Mouse (Mus musculus): ENCODE results near the gene Casp14.

- TF ChIP-seq CTCF (conservative IDR thresholded peaks at IDR 0.05; ENCODE audit: low read length) (no peak), NANOG (IDR thresholded peaks at IDR 0.05; ENCODE audit: borderline replicate concordance, low read length) (no peak)
These were observed 25.6 kb upstream of the Casp14 start for GRCm38 (mm10) chr10:78743721-78744120.

Data from E14TG2a.4 (cell line).